Mouse (Mus musculus): ENCODE measurements around the gene Ptpru.
"Not testable (repeated sequence)": the region's sequence is repeated elsewhere in the genome, so short reads cannot be mapped to it uniquely, and the experiment has no call there.

Gene Ptpru

GRCm38 (mm10) chr4:131833971-131834609 is 4.0 kb downstream of the Ptpru start:
- no peak for DNase-seq (ENCODE audit: low spot score)

- DNase-seq (ENCODE audit: low spot score), result no peak
These were observed 5.2 kb downstream of the Ptpru start for GRCm38 (mm10) chr4:131832759-131833407.

GRCm38 (mm10) chr4:131831546-131832045 is 6.5 kb downstream of the Ptpru start:
- DNase-seq (ENCODE audit: low spot score), result no peak

DNA sequence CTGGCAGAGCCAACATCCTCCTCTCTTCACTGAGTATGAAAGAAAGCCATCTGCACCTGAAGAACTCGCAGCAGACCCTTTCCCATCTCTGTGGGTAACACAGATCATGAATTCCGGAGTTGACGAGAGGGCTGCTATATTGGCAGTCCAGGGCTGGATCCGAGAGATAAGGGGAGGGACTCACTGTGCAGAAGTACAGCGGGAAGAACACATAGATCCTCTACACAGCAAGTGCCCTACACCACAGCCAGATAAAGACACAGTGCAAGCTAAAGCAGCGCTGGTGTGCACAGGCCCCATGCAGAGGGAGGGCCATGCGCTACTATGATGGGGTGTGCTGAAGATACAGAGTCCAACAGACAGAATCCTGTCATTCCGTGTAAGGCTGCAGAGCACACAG is 9.0 kb downstream of the Ptpru start:
- no peak for DNase-seq (ENCODE audit: low spot score)

DNA sequence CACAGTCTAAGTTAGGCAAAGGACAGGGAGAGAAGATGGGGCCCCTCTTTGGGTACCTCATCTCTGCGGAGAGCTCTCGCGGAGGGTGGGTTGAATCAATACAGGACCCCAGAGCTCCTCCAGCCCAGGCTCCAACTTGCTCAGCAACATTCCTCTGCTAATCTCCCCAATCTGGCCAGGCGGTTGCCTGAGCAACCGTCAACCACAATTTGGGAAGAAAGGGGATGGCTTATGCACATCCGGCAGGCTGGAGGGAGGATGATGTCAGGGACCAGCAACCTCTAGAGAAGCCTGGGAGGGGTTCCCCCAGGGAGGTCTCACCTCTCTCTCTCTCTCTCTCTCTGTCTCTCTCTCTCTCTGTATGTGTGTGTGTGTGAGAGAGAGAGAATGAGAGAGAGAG is 11.2 kb downstream of the Ptpru start:
- DNase-seq (ENCODE audit: low spot score), result no peak

DNA sequence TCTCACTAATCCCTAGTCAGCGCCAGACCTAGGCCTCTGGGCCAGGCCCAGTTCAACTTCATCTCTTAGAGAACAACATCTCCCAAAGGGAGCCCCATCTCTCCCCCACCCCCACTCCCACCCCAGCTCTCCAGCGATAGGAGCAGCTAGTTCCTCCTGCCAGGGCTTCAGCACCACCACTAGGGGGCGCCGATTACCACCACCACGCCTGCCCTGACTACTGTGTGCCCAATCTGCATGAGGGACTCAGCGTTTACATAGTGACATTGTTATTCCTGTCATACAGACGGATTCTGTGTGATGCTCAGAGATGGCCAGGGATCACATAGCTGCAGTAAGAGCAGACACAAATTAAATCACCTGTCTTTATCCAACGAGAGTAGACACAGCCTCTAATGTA is 12.3 kb downstream of the Ptpru start:
- DNase-seq (ENCODE audit: low spot score), result no peak

DNA sequence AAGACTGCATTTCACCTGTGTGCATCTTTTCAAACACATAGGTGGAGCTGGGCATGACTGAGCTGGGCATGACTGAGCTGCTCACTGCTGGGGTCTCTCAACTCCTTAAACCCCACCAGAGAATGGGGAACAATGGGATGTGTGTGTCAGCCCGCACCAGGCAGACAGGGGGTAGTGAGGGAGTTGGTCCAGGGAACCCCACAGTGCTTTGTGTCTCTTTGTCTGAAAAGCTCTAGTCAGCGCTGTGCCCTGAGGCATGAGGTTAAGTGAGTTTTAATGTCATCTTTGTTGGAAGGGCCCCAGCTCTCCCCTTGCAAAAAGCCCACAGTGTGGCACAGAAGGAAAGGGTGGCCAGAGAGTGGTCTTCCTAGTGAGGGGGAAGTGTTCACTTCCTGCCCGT is 13.1 kb downstream of the Ptpru start:
- no peak for DNase-seq (ENCODE audit: low spot score)

DNA sequence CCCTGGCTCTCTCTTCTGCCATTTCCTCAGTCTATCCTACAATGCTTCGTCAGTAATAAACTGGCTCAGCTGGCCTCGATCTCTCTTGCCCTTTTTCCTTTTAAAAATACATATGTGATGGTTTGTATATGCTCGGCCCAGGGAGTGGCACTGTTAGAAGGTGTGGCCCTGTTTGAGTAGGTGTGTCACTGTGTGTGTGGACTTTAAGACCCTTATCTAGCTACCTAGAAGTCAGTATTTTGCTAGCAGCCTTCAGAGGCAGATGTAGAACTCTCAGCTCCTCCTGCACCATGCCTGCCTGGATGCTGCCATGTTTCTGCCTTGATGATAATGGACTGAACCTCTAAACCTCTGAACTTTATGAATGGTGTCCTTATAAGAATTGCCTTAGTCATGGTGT is 15.5 kb downstream of the Ptpru start:
- DNase-seq (ENCODE audit: low spot score), result no peak

- DNase-seq (ENCODE audit: low spot score), result no peak
These were observed 16.8 kb downstream of the Ptpru start for GRCm38 (mm10) chr4:131821161-131821731.

- DNase-seq (ENCODE audit: low spot score), result no peak
These were observed 19.2 kb downstream of the Ptpru start for GRCm38 (mm10) chr4:131818926-131819325.

GRCm38 (mm10) chr4:131815774-131816173 is 22.3 kb downstream of the Ptpru start:
- no peak for DNase-seq (ENCODE audit: low spot score)

GRCm38 (mm10) chr4:131814869-131815268 is 23.2 kb downstream of the Ptpru start:
- no peak for DNase-seq (ENCODE audit: low spot score)

- DNase-seq (ENCODE audit: low spot score), result no peak
These were observed 24.3 kb downstream of the Ptpru start for GRCm38 (mm10) chr4:131813798-131814197.

DNA sequence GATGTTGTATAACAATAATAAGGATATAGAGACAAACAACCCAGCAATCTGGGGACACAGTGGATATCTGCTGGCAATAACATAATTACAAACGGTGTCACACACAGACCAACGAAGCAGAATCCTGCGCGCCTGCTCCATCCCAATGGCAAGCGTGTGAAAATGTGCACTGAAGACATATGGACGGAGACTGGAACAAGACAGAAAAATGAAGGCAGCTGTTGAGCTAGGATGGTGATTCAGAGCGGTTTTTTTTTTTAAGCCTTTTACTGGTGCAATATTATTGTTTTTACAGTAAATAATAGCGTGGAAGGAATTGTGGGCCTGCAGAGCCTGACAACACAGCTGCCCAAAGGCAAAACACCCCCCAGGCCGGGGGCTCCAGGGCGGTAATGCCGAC is 25.6 kb downstream of the Ptpru start:
- DNase-seq (ENCODE audit: low spot score), result no peak

DNA sequence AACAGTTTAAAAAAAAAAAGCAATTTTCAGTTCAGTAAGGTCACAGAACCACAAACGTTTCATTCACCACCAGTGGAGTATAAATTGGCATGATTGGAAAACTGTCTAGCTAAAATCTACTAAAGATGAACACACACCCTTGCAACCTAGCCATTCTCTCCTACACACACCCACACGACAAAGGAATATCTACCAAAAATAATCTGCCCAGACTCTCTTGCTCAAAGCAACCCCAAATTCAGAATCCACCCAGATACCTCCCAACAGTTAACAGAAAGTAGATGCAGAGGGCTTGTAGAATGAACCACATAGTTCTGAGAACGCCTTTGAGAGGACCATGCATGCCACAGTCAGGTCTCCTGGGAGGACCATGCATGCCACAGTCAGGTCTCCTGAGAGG is 32.8 kb downstream of the Ptpru start:
- DNase-seq (ENCODE audit: low spot score), result no peak

GRCm38 (mm10) chr4:131804732-131805131 is 33.4 kb downstream of the Ptpru start:
- DNase-seq (ENCODE audit: low spot score), result not testable (repeated sequence)

- DNase-seq (ENCODE audit: low spot score), result no peak
These were observed 34.2 kb downstream of the Ptpru start for GRCm38 (mm10) chr4:131803846-131804245.

DNA sequence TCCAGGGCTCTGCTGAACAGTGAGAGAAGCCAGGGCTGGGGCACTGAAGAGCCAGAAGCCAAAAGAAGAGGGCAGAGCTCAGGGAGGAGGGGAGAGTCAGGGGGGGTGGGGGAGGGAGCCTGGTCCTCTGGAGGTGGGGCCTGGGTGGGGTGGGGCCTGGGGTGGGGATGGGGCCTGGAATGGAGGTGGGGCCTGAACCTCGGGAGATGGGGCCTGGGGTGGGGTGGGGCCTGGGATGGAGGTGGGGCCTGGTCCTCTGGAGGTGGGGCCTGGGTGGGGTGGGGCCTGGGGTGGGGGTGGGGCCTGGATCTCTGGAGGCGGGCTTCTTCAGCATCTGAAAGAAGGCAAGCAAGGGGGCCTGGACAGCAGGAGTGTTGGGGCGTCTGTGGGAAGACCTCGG is 39.1 kb downstream of the Ptpru start:
- no peak for DNase-seq (ENCODE audit: low spot score)

GRCm38 (mm10) chr4:131797920-131798319 is 40.2 kb downstream of the Ptpru start:
- no peak for DNase-seq (ENCODE audit: low spot score)

DNA sequence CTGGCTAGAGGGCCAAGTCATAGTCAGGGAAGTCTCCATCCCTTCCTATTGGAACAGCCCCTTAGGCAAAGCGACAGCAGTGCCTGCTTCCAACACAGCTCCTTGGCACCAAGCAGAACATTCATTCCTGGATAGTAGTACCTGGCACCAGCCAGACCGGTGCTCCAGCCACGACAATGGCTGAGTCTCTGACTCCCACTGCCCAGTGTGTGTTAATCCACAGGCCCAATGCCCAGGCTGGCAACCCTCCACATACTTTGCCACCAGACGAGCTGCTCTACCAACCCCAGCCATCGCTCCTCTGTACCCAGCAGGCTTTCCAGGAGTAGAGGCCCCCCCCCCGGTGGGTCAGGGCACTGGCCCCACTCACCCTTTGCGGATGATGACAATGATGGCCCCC is 40.6 kb downstream of the Ptpru start:
- no peak for DNase-seq (ENCODE audit: low spot score)

DNA sequence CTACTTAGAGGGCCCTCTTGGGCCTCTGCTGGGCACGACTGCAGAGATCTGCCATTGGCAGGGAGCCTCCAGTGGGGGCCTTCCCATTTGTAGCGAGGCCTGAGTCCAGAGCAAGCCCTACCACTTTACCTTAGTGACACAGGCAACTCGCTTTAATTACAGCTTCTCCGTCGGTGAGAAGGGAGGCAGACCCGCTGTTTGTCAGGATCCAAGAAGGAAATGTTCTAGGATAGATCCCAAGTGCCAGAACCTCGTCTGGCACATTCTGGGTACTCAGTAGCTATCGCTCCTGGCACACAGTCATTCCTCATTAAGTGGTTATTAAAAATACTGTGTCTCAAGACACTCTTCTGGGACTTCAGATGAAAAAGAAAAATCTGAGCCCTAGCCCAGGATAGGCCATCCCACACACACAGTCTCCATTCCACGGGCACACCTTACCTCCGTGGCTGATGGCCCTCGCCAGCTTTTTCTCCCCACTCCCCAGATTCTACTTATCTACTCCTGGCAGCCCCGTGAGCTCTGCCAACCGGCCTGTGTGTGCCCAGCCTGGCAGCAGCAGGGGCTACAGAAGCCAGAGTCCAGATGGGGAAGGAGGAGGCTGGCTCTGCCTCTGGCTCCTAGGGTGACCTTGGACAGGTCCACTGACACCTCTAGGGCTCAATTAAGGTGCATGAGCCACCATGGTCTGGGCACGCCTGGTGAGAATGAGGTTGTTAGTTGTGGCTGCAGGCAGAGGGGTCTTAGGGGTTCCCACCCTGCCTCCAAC is 41.6 kb downstream of the Ptpru start:
- DNase-seq (ENCODE audit: low spot score), result no peak

- DNase-seq (ENCODE audit: low spot score), result no peak
These were observed 51.3 kb downstream of the Ptpru start for GRCm38 (mm10) chr4:131786800-131787199.

DNA sequence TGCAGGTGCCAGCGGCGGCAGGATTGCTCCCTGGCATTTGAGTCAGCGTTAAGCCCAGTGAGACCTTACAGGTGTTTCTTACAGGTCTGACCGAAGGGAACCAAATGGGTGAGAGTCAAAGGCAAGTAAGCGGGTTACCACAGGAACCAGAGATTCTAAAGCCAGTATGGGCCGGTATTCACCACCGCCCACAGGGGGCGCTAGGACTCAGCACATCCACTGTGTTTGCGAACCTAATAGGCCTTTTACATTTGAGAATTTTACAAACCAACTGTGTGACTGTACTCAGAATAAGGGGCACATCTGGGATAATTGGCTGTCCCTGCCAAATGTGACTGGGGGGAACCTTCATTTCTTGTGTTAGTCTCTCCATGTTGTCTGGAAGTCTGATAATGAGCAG is 54.1 kb downstream of the Ptpru start:
- no peak for DNase-seq (ENCODE audit: low spot score)
